Comparison of ENCODE assay signal across 25 mouse cellular contexts in the genomic region with DNA sequence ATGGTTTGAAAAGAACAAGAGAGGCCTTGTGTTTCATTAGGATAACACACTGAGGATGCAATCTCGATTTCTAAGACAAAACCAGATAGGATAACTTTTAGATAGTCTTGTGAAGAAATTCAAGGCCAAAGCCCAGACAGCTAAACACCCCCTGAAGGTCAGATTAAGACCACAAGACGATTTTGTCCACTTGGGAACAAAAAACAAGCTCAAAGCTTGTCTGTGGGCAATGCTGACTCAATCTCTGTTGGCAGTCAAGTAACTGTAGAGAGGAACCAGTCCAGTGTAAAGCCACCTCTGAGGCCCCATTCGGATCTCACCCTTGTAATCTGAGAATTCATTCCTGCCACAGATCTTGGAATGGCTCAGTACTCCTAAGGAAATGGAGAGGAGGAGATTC.
DNase-seq lines count a peak whose midpoint lies in the region; ATAC-seq and TF ChIP-seq lines count a peak whose summit lies in the region.
"Had no signal": no experiment of that assay in that cellular context is flagged by ENCODE, and none has a peak within 500 bp of the region (broad histone marks: within the 10 kb centered on the region; RNA-seq: fewer than 3 reads in every experiment).

No protein-coding gene starts in this region.

- no peaks in the 10 kb centered on the region for H3K9me3 ChIP-seq in hindbrain, embryonic 14.5 days (ENCODE audit: control insufficient read depth, low read length)
- no peaks in the 10 kb centered on the region for H3K9me3 ChIP-seq in hindbrain, embryonic 12.5 days (replicated peaks)
- H3K9me3 ChIP-seq: embryonic facial prominence, embryonic 10.5 days; embryonic facial prominence, embryonic 12.5 days; forebrain, embryonic 10.5 days; forebrain, embryonic 12.5 days; G1E had no signal

- H3K4me1 ChIP-seq in hindbrain, embryonic 14.5 days (replicated peaks; ENCODE audit: control insufficient read depth, insufficient read depth, low read length): no peaks in the 10 kb centered on the region
- no peaks in the 10 kb centered on the region for H3K4me1 ChIP-seq in hindbrain, embryonic 12.5 days
- H3K4me1 ChIP-seq: embryonic facial prominence, embryonic 10.5 days; embryonic facial prominence, embryonic 12.5 days; forebrain, embryonic 12.5 days had no signal

- no peak overlapping the region for H3K4me3 ChIP-seq in hindbrain, embryonic 14.5 days (replicated peaks; ENCODE audit: low read length)
- H3K4me3 ChIP-seq in hindbrain, embryonic 12.5 days: no peak overlapping the region
- no peak overlapping the region for H3K4me3 ChIP-seq in left cerebral cortex, adult 2 months
- H3K4me3 ChIP-seq: embryonic facial prominence, embryonic 10.5 days; embryonic facial prominence, embryonic 12.5 days; forebrain, embryonic 10.5 days; forebrain, embryonic 12.5 days had no signal

- no peaks in the 10 kb centered on the region for H3K36me3 ChIP-seq in hindbrain, embryonic 14.5 days (replicated peaks; ENCODE audit: control insufficient read depth, insufficient read depth)
- no peaks in the 10 kb centered on the region for H3K36me3 ChIP-seq in hindbrain, embryonic 12.5 days
- H3K36me3 ChIP-seq: embryonic facial prominence, embryonic 10.5 days; embryonic facial prominence, embryonic 12.5 days; forebrain, embryonic 10.5 days; forebrain, embryonic 12.5 days; G1E had no signal

- WGBS in hindbrain, embryonic 14.5 days: 62% methylated on average over 3 of the region's 3 CpGs
- WGBS in hindbrain, embryonic 12.5 days: 68% methylated on average over 3 of the region's 3 CpGs

- peak; percentile 16 for DNase-seq in hindbrain, embryonic 14.5 days (ENCODE audit: low spot score)
- no peak for DNase-seq in left cerebral cortex, adult 2 months (ENCODE audit: extremely low spot score in 1 of 2, low spot score in 2 of 2)
- no peak for DNase-seq in left cerebral cortex, postnatal 25 days (ENCODE audit: low spot score in 2 of 2)
- peak; percentile 54 for DNase-seq in Muller cell, postnatal 12 days (ENCODE audit: inconsistent ontology term)
- no peak for DNase-seq in spleen, postnatal 10 days (ENCODE audit: low spot score in 2 of 2)
- DNase-seq: adrenal gland, adult 2 months; adrenal gland, postnatal 10 days; adrenal gland, postnatal 25 days; B cell, adult 2 months; cerebellum, adult 11 months; cerebellum, adult 18-20 months; cerebellum, adult 8-10 months; cerebellum, adult 9-11 months; cerebellum, postnatal 14 days; cerebellum, postnatal 36 days had no signal

- no peak for ATAC-seq in hindbrain, embryonic 14.5 days (ENCODE audit: low FRiP score)
- ATAC-seq in hindbrain, embryonic 12.5 days (ENCODE audit: low FRiP score): no peak
- ATAC-seq: CD4-positive, CD25-positive, alpha-beta regulatory T cell, adult 4 months; forebrain, embryonic 14.5 days; forebrain, embryonic 16.5 days had no signal

- no peak overlapping the region for H3K27ac ChIP-seq in hindbrain, embryonic 14.5 days
- no peak overlapping the region for H3K27ac ChIP-seq in hindbrain, embryonic 12.5 days
- H3K27ac ChIP-seq in left cerebral cortex, adult 2 months: peak overlapping the region; percentile 0; the same call in 1 of the 2 replicates
- H3K27ac ChIP-seq: embryonic facial prominence, embryonic 10.5 days; embryonic facial prominence, embryonic 12.5 days; forebrain, embryonic 10.5 days; forebrain, embryonic 12.5 days had no signal

- no peaks in the 10 kb centered on the region for H3K27me3 ChIP-seq in hindbrain, embryonic 14.5 days (ENCODE audit: control insufficient read depth, insufficient read depth, low read length)
- no peaks in the 10 kb centered on the region for H3K27me3 ChIP-seq in hindbrain, embryonic 12.5 days
- H3K27me3 ChIP-seq: CH12.LX; embryonic facial prominence, embryonic 12.5 days; forebrain, embryonic 12.5 days had no signal

- no peak overlapping the region for H3K9ac ChIP-seq in hindbrain, embryonic 14.5 days
- no peak overlapping the region for H3K9ac ChIP-seq in hindbrain, embryonic 12.5 days
- H3K9ac ChIP-seq: embryonic facial prominence, embryonic 12.5 days; forebrain, embryonic 12.5 days had no signal

- intact Hi-C loops in left cerebral cortex, adult 2 months (cut with DNase I): loop anchor here (5.0 to 10.0 kb wide), 3 partner anchors 134 to 516 kb away; no protein-coding TSS in a partner anchor
- intact Hi-C loops in left cerebral cortex, postnatal 25 days (cut with DNase I): loop anchor here (5.0 to 10.0 kb wide), 2 partner anchors 134 to 226 kb away; no protein-coding TSS in a partner anchor

- no peak overlapping the region for H3K4me2 ChIP-seq in hindbrain, embryonic 14.5 days (replicated peaks)
- H3K4me2 ChIP-seq in hindbrain, embryonic 12.5 days (replicated peaks): no peak overlapping the region
- H3K4me2 ChIP-seq: embryonic facial prominence, embryonic 12.5 days; forebrain, embryonic 12.5 days had no signal

- no peak for TF ChIP-seq CTCF in left cerebral cortex, adult 2 months (IDR thresholded peaks at IDR 0.05)

Comparison
In these comparisons a context has a peak if more than half of its experiments do, and no peak if none do; other contexts are left out.
1. DNase-seq: peak in hindbrain, embryonic 14.5 days (single experiment) and Muller cell, postnatal 12 days (single experiment); none in left cerebral cortex, adult 2 months (0 of 2), left cerebral cortex, postnatal 25 days (0 of 2) and spleen, postnatal 10 days (0 of 2).